Mouse (Mus musculus): Measurements from ENCODE around the gene Ubr1. TPM values are rescaled to one million over a fixed set of nuclear protein-coding genes. Genes with fewer than 3 reads are reported as not detected.
A peak's percentile ranks its signal among the peaks of the same experiment; 100 is the strongest.
"Not testable (repeated sequence)": the region's sequence is repeated elsewhere in the genome, so short reads cannot be mapped to it uniquely, and the experiment has no call there.

Ubr1 gene
- total RNA-seq, 2 experiments from 2014 or later = 23.6 to 25.2 TPM

- DNase-seq = peak; percentile 72 to 76
- intact Hi-C loops (cut with DNase I) = no loop called here
Observed at GRCm38 (mm10) chr2:120976990-120977925, 6.7 kb upstream of the Ubr1 start, which contains the start of gene Tmem62. Gene Tmem62, plus strand, starts transcription at chr2:120977017.

DNA sequence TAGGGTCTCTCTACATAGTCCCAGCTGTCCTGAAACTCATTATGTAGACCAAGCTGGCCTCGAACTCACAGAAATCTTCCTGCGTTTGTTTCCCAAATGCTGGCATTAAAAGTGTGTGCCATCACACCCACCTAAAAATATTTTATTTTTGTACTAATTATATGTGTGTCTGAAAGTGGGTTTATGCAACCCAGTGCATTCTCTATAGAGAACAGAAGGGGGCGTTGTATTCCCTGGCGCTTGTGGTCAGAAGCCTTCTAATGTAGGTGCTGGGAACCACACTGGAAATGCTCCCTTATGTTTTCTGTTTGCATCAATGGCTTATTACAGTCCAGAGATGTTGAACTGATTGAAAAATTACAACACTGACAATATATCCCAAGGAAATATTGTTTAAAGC is 5.8 kb upstream of the Ubr1 start:
- intact Hi-C loops (cut with DNase I) = no loop called here
- no peak for DNase-seq

GRCm38 (mm10) chr2:120972964-120973363 is 2.4 kb upstream of the Ubr1 start:
- no peak for DNase-seq
- intact Hi-C loops (cut with DNase I) = no loop called here

DNA sequence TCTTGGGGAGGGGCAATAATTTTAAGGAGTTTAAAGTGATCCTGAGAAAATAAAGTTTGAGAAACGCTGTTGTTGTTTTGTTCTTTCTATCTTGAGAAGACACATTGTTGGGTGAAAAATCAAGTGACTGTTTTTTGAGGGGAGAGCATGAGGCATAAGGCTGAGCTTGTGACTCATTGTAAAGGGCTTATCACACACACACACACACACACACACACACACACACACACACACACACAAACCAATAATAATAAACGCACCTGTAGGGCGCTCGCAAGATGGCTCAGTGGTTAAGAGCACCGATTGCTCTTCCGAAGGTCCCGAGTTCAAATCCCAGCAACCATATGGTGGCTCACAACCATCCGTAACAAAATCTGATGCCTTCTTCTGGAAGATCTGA is 1.7 kb upstream of the Ubr1 start:
- intact Hi-C loops (cut with DNase I); DNase-seq: not testable (repeated sequence)

DNA sequence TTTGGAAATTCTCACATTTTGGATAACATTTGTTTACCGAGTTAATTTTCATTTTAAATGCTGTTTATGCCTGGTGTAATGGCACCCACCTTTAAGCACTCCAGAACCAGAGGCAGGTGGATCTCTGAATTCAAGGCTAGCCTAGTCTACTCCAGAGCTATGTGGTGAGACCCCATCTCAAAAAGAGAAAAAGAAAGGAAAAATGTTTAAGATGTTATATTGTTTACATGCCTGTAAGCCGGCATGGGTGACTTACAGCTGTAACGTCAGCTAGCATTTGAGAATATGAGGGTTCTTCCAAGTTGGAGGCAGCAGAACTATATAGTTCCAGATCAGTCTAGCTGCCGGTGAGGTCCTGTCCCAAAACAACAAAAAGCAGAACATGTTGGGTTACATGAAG is 1.3 kb upstream of the Ubr1 start:
- DNase-seq = no peak
- intact Hi-C loops (cut with DNase I) = no loop called here

DNA sequence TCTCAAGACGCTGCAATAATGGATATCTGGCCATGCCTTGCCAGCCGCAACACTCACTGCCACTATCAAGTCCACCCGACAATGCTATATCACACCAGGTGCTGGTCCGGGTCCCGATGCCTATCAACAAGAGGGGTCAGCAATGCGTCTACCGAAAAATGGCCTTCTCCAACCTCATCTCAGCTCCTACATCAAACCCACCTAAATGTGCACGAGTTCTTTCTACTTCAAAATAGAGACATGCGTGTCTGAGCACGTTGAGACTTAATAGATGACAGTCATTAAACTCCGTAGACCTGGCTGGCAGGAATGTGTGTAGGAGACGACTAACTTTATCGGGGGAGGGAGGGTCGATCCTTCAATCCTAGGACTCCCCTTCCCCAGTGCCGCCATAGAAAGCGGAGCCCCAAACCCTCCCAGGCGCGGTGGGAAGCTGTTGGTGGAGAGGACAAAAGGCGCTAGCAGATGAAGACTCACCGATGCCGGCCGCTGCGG is 423 bp downstream of the Ubr1 start:
- intact Hi-C loops (cut with DNase I) = no loop called here
- DNase-seq = peak in 1 of 2 experiments; percentile 11

- no peak for DNase-seq
- intact Hi-C loops (cut with DNase I) = no loop called here
Observed at GRCm38 (mm10) chr2:120965486-120965885, 5.0 kb downstream of the Ubr1 start.

GRCm38 (mm10) chr2:120963110-120963509 is 7.4 kb downstream of the Ubr1 start:
- no peak for DNase-seq
- intact Hi-C loops (cut with DNase I) = no loop called here

DNA sequence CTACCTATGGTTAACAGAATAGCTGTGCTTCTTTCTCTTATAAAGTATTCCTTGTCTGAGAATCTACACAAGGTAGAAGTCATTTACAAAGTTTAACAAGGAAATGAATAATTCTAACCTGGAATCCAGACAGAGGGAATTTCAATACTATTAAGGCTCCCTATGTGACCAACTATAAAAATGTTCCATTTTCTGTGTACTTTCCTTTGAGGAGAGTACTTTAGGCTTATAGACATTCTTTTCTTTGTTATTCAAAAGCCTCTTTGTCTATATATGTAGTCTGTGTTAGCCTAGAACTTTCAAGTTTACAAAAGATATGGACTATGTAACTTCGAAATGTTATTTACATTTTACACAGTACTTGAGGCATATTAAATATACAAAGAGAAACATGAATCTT is 10.3 kb downstream of the Ubr1 start:
- intact Hi-C loops (cut with DNase I) = no loop called here
- no peak for DNase-seq

GRCm38 (mm10) chr2:120959827-120960226 is 10.7 kb downstream of the Ubr1 start:
- DNase-seq = no peak
- intact Hi-C loops (cut with DNase I) = no loop called here

DNA sequence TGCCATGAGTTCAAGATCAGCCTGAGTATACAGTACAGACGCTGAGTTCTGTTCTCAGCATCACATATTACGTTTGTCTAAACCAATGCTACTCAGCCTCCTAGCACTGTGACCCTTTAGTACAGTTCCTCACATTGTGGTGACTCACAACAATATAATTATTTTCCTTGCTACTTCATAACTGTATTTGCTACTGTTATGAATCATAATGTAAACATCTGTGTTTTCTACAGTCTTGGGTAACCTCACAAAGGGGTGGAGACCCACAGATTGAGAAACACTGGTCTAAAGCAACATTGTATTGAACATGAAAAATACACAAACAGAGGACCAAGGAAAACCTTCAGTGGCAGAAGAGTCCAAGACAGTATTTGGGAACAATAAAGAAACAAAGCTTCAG is 11.2 kb downstream of the Ubr1 start:
- intact Hi-C loops (cut with DNase I) = no loop called here
- no peak for DNase-seq

- intact Hi-C loops (cut with DNase I) = no loop called here
- no peak for DNase-seq
Observed at GRCm38 (mm10) chr2:120952176-120952938, 18.2 kb downstream of the Ubr1 start.

GRCm38 (mm10) chr2:120951208-120951607 is 19.3 kb downstream of the Ubr1 start:
- DNase-seq = no peak
- intact Hi-C loops (cut with DNase I) = no loop called here

DNA sequence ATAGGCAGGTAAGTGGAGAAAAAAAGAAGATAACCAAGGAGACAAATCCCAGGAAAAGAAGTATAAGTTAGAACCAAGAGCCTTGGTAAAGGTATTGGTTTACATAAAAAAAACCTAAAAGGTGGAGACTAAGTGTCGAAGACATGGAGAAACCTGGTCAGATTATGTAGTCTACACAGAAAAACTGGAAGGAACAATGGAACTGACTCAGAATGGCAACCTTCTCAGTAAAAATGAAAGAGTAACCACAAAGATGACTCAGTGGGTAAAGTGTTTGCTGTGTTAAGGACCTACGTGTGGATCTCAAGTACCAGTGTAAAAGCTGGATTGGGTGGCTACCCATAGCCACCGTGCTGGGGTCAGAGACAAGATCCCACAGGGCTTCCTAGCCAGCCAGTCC is 37.5 kb downstream of the Ubr1 start:
- DNase-seq = no peak
- intact Hi-C loops (cut with DNase I) = no loop called here

DNA sequence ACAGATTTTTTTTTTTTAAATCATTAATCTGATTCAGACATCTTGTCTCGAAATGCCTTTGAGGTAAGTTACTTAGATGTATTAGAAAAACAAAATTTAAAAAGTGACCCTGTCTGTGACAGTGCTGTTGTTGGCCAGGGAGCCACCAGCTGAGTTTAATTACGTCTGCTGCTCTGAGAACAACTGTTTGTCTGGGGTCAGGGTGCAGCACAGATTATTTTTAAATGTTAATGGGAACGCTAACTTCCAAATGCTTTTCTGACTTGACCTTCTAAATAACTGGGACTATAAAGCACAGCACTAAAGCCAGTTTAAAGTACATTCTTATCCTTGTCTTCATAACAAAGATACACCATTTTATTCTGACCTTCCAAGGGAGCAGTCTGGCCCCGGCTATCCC is 61.0 kb downstream of the Ubr1 start:
- DNase-seq = no peak
- intact Hi-C loops (cut with DNase I) = no loop called here

- DNase-seq = no peak
- intact Hi-C loops (cut with DNase I) = no loop called here
Observed at GRCm38 (mm10) chr2:120896361-120896760, 74.2 kb downstream of the Ubr1 start.

- DNase-seq = no peak
- intact Hi-C loops (cut with DNase I) = no loop called here
Observed at GRCm38 (mm10) chr2:120887601-120888000, 82.9 kb downstream of the Ubr1 start.

GRCm38 (mm10) chr2:120873192-120873591 is 97.3 kb downstream of the Ubr1 start:
- intact Hi-C loops (cut with DNase I) = no loop called here
- no peak for DNase-seq

- intact Hi-C loops (cut with DNase I) = no loop called here
- peak; percentile 12 to 16 for DNase-seq
Observed at GRCm38 (mm10) chr2:120871447-120872336, 98.8 kb downstream of the Ubr1 start.

GRCm38 (mm10) chr2:120867336-120867735 is 103.2 kb downstream of the Ubr1 start:
- DNase-seq = no peak
- intact Hi-C loops (cut with DNase I) = loop anchor here (5.0 kb wide), 1 partner anchor 390 kb away; no protein-coding TSS in a partner anchor

Data from heart, postnatal 14 days (tissue).